Mouse (Mus musculus) forebrain, embryonic 12.5 days (tissue): ENCODE data around the gene Tmem132d. TPM values are rescaled to one million over a fixed set of nuclear protein-coding genes. Genes with fewer than 3 reads are reported as not detected.
A peak's percentile ranks its signal among the peaks of the same experiment; 100 is the strongest.
"Not testable (repeated sequence)": the region's sequence is repeated elsewhere in the genome, so short reads cannot be mapped to it uniquely, and the experiment has no call there.

Experiments
- ATAC-seq: fragments of 200-750 bp; cut with Nextera tagmentation; 2 replicates; pipeline ENCODE4 v1.8.0; 2017; ENCODE audit warnings: moderate TSS enrichment; ENCODE audit not compliant: low FRiP score
- H3K27ac ChIP-seq: fragments of 300-500 bp; sonication (generic); 2 replicates; pipeline ENCODE4 v1.5.1; 2016; ENCODE audit warnings: mild to moderate bottlenecking
- H3K27me3 ChIP-seq: fragments of 300-500 bp; sonication (generic); 2 replicates; pipeline ENCODE4 v1.6.1; 2016; ENCODE audit warnings: mild to moderate bottlenecking
- H3K36me3 ChIP-seq: fragments of 300-500 bp; sonication (generic); replicated peaks from 2 replicates; pipeline ENCODE4 v1.6.1; 2016; ENCODE audit warnings: mild to moderate bottlenecking
- H3K4me1 ChIP-seq: fragments of 300-500 bp; sonication (generic); 2 replicates; pipeline ENCODE4 v1.6.1; 2016
- H3K4me2 ChIP-seq: fragments of 300-500 bp; sonication (generic); 2 replicates; pipeline ENCODE4 v1.6.1; 2016; ENCODE audit warnings: mild to moderate bottlenecking, moderate library complexity
- H3K4me3 ChIP-seq: fragments of 300-500 bp; sonication (generic); replicated peaks from 2 replicates; pipeline ENCODE4 v1.5.1; 2016; ENCODE audit warnings: mild to moderate bottlenecking
- H3K9ac ChIP-seq: fragments of 300-500 bp; sonication (generic); 2 replicates; pipeline ENCODE4 v1.6.1; 2016; ENCODE audit warnings: mild to moderate bottlenecking
- H3K9me3 ChIP-seq: fragments of 300-500 bp; sonication (generic); 2 replicates; pipeline ENCODE4 v1.6.1; 2016
- WGBS: fragments of 180-500 bp; shearing (Covaris S2); methylation state at CpG from one replicate; pipeline ENCODE4 v1.1.7; 2016; 5-methylcytosine and 5-hydroxymethylcytosine counted together
- polyA plus RNA-seq: library from polyadenylated mRNA; unstranded; fragments of >200 nt; fragmentation: Nextera tagmentation; extraction: Ambion mirVana; gene quantifications from 2 replicates; pipeline ENCODE4 v1.2.1, GENCODE M21; 2016

Gene Tmem132d
- polyA plus RNA-seq, 1 experiment from 2014 or later, result 0.47 TPM

- no peak overlapping the region for H3K4me2 ChIP-seq
- no peak overlapping the region for H3K27ac ChIP-seq
- H3K36me3 ChIP-seq, result no peaks in the 10 kb centered on the region
- H3K27me3 ChIP-seq, result no peaks in the 10 kb centered on the region
- no peak for ATAC-seq
- WGBS, result 66% methylated on average over 9 of the region's 9 CpGs
- no peaks in the 10 kb centered on the region for H3K4me1 ChIP-seq
- H3K4me3 ChIP-seq, result no peak overlapping the region
- no peaks in the 10 kb centered on the region for H3K9me3 ChIP-seq
- no peak overlapping the region for H3K9ac ChIP-seq
Observed at GRCm38 (mm10) chr5:128004666-128005065, 428.2 kb downstream of the Tmem132d start.

- Histone ChIP-seq H3K4me1 (no peaks in the 10 kb centered on the region), H3K9me3 (no peaks in the 10 kb centered on the region), H3K4me2 (no peak overlapping the region), H3K36me3 (no peaks in the 10 kb centered on the region), H3K27me3 (no peaks in the 10 kb centered on the region), H3K4me3 (no peak overlapping the region), H3K9ac (no peak overlapping the region), H3K27ac (no peak overlapping the region)
- WGBS, result 84% methylated on average over 10 of the region's 10 CpGs
- no peak for ATAC-seq
Observed at GRCm38 (mm10) chr5:127996526-127997245, 436.2 kb downstream of the Tmem132d start.

- H3K4me3 ChIP-seq, result no peak overlapping the region
- no peaks in the 10 kb centered on the region for H3K36me3 ChIP-seq
- H3K9ac ChIP-seq, result no peak overlapping the region
- no peak overlapping the region for H3K4me2 ChIP-seq
- no peak overlapping the region for H3K27ac ChIP-seq
- H3K9me3 ChIP-seq, result no peaks in the 10 kb centered on the region
- no peaks in the 10 kb centered on the region for H3K4me1 ChIP-seq
- 84% methylated on average over 3 of the region's 3 CpGs for WGBS
- ATAC-seq, result no peak
- no peaks in the 10 kb centered on the region for H3K27me3 ChIP-seq
Observed at GRCm38 (mm10) chr5:127993460-127993859, 439.4 kb downstream of the Tmem132d start.

- H3K4me1 ChIP-seq, result no peaks in the 10 kb centered on the region
- WGBS, result 86% methylated on average over 5 of the region's 5 CpGs
- H3K4me3 ChIP-seq, result no peak overlapping the region
- no peaks in the 10 kb centered on the region for H3K36me3 ChIP-seq
- H3K9me3 ChIP-seq, result no peaks in the 10 kb centered on the region
- no peak overlapping the region for H3K4me2 ChIP-seq
- no peak overlapping the region for H3K27ac ChIP-seq
- H3K9ac ChIP-seq, result no peak overlapping the region
- H3K27me3 ChIP-seq, result no peaks in the 10 kb centered on the region
- ATAC-seq, result no peak
Observed at GRCm38 (mm10) chr5:127990826-127991225, 442.1 kb downstream of the Tmem132d start.

GRCm38 (mm10) chr5:127980003-127980358 lies 452.9 kb downstream of the Tmem132d start:
- H3K4me2 ChIP-seq, ATAC-seq, H3K4me3 ChIP-seq, H3K9ac ChIP-seq, H3K27me3 ChIP-seq, H3K9me3 ChIP-seq, H3K36me3 ChIP-seq, H3K27ac ChIP-seq: not testable (repeated sequence)
- WGBS, result 55% methylated on average over 6 of the region's 6 CpGs
- peaks cover 14% of the 10 kb centered on the region for H3K4me1 ChIP-seq

- H3K9me3 ChIP-seq, result no peaks in the 10 kb centered on the region
- H3K4me1 ChIP-seq, result peaks cover 14% of the 10 kb centered on the region
- no peak overlapping the region for H3K4me3 ChIP-seq
- WGBS, result 31% methylated on average over 6 of the region's 6 CpGs
- no peak overlapping the region for H3K9ac ChIP-seq
- ATAC-seq, result no peak
- H3K4me2 ChIP-seq, result no peak overlapping the region
- H3K27me3 ChIP-seq, result peaks cover 3% of the 10 kb centered on the region; the same call in 1 of the 2 replicates
- H3K27ac ChIP-seq, result no peak overlapping the region
- no peaks in the 10 kb centered on the region for H3K36me3 ChIP-seq
Observed at GRCm38 (mm10) chr5:127979329-127980002, 453.4 kb downstream of the Tmem132d start.

GRCm38 (mm10) chr5:127976661-127977060 lies 456.2 kb downstream of the Tmem132d start:
- Histone ChIP-seq H3K27me3 (peaks cover 3% of the 10 kb centered on the region; the same call in 1 of the 2 replicates), H3K27ac (peak overlapping the region; percentile 42; the same call in 1 of the 2 replicates), H3K36me3 (no peaks in the 10 kb centered on the region), H3K9me3 (no peaks in the 10 kb centered on the region), H3K4me1 (peaks cover 14% of the 10 kb centered on the region), H3K4me2 (peak overlapping the region; percentile 10), H3K9ac (no peak overlapping the region), H3K4me3 (no peak overlapping the region)
- 0 out of 2 replicates have a peak, but pooled peaks have one; percentile 17 for ATAC-seq
- WGBS, result 14% methylated on average over 10 of the region's 10 CpGs

- no peak for ATAC-seq
- no peaks in the 10 kb centered on the region for H3K9me3 ChIP-seq
Observed at GRCm38 (mm10) chr5:127965700-127966099, 467.2 kb downstream of the Tmem132d start.

GRCm38 (mm10) chr5:127962656-127963055 lies 470.2 kb downstream of the Tmem132d start:
- Histone ChIP-seq H3K36me3 (no peaks in the 10 kb centered on the region), H3K4me3 (no peak overlapping the region), H3K27ac (no peak overlapping the region), H3K4me2 (no peak overlapping the region), H3K9ac (no peak overlapping the region), H3K27me3 (no peaks in the 10 kb centered on the region), H3K9me3 (no peaks in the 10 kb centered on the region), H3K4me1 (no peaks in the 10 kb centered on the region)
- no peak for ATAC-seq
- 94% methylated on average over 4 of the region's 4 CpGs for WGBS

More at GRCm38 (mm10) chr5:127965700-127966099, 467.2 kb downstream of the Tmem132d start:
- H3K27me3 ChIP-seq, result no peaks in the 10 kb centered on the region
- WGBS, result 83% methylated on average over 3 of the region's 3 CpGs
- H3K27ac ChIP-seq, result no peak overlapping the region
- H3K4me3 ChIP-seq, result no peak overlapping the region
- no peaks in the 10 kb centered on the region for H3K4me1 ChIP-seq
- H3K36me3 ChIP-seq, result no peaks in the 10 kb centered on the region
- no peak overlapping the region for H3K9ac ChIP-seq
- no peak overlapping the region for H3K4me2 ChIP-seq

GRCm38 (mm10) chr5:127956511-127957097 lies 476.3 kb downstream of the Tmem132d start:
- 76% methylated on average over 17 of the region's 17 CpGs for WGBS
- ATAC-seq, result no peak
- H3K36me3 ChIP-seq, result no peaks in the 10 kb centered on the region
- no peaks in the 10 kb centered on the region for H3K27me3 ChIP-seq
- no peak overlapping the region for H3K27ac ChIP-seq
- no peak overlapping the region for H3K9ac ChIP-seq
- no peak overlapping the region for H3K4me2 ChIP-seq
- H3K9me3 ChIP-seq, result no peaks in the 10 kb centered on the region
- no peaks in the 10 kb centered on the region for H3K4me1 ChIP-seq
- H3K4me3 ChIP-seq, result no peak overlapping the region

- H3K4me3 ChIP-seq, result no peak overlapping the region
- no peaks in the 10 kb centered on the region for H3K4me1 ChIP-seq
- no peak for ATAC-seq
- no peak overlapping the region for H3K27ac ChIP-seq
- H3K27me3 ChIP-seq, result no peaks in the 10 kb centered on the region
- H3K36me3 ChIP-seq, result no peaks in the 10 kb centered on the region
- no peak overlapping the region for H3K4me2 ChIP-seq
- 74% methylated on average over 16 of the region's 16 CpGs for WGBS
- H3K9ac ChIP-seq, result no peak overlapping the region
- H3K9me3 ChIP-seq, result no peaks in the 10 kb centered on the region
Observed at GRCm38 (mm10) chr5:127954231-127954790, 478.6 kb downstream of the Tmem132d start.

GRCm38 (mm10) chr5:127952800-127953199 lies 480.1 kb downstream of the Tmem132d start:
- no peaks in the 10 kb centered on the region for H3K27me3 ChIP-seq
- no peaks in the 10 kb centered on the region for H3K36me3 ChIP-seq
- no peaks in the 10 kb centered on the region for H3K4me1 ChIP-seq
- no peaks in the 10 kb centered on the region for H3K9me3 ChIP-seq
- WGBS, result 83% methylated on average over 6 of the region's 6 CpGs
- H3K27ac ChIP-seq, result no peak overlapping the region
- no peak overlapping the region for H3K4me2 ChIP-seq
- ATAC-seq, result no peak
- H3K4me3 ChIP-seq, result no peak overlapping the region
- no peak overlapping the region for H3K9ac ChIP-seq
